Mouse (Mus musculus) brain, adult 2 months (tissue): ENCODE results near the gene Gimap5.
A peak's percentile ranks its signal among the peaks of the same experiment; 100 is the strongest.

Experiments
- DNase-seq: peaks from one replicate; pipeline ENCODE4 v3.0.0; 2011; ENCODE audit warnings: low read depth, low spot score

The Gimap5 gene

DNA sequence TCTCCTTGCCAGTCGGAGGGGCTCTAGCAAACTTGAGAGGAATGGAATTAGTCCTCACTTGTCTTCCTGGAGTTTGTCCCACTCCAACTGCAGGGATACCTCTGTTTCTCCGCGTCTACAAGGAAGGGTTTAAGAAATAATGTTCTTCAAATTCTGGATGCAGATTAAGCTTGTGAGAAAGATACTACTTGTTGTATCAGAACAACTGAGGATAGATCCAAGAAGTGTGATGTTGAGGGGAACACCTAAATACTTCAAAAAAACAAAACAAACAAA, 6.3 kb upstream of the Gimap5 start:
- DNase-seq: no peak

DNA sequence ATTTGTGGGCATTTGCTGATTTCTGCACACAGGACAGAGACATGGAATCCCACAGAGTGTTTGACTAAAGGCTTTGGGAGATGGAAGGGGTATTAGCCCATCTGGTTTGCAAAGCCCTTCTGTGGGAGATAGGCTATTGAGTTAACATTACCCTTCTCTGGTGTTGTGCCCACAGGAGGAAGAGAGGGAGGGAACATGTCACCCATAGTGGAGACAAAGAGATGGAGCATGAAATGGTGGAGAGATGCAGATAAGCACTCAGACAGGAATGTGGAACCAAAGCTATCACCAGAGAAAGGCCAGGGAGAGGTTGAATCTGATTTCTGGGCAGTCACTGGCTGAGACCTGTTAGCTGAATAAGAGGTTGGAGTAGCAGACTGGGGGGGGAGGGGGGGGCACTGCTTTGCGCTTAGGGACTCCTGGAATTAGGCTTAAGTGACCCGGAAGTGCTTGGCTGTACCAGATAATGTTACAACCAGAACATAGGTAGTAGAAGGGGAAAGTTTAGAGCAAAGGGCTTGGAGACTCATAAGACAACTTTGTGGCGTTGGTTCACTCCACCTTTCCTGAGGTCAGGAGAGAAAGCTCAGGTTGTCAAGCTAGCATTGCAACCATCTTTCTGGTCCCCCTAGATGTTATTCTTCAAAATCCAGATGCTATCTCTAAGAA, 5.4 kb upstream of the Gimap5 start:
- no peak for DNase-seq

- no peak for DNase-seq
These were observed 4.7 kb upstream of the Gimap5 start for GRCm38 (mm10) chr6:48741273-48741672.

GRCm38 (mm10) chr6:48741711-48742206, 4.2 kb upstream of the Gimap5 start:
- no peak for DNase-seq

GRCm38 (mm10) chr6:48742422-48743351, 3.3 kb upstream of the Gimap5 start:
- peak; percentile 33 for DNase-seq

GRCm38 (mm10) chr6:48745490-48745889, 507 bp upstream of the Gimap5 start:
- DNase-seq: no peak

DNA sequence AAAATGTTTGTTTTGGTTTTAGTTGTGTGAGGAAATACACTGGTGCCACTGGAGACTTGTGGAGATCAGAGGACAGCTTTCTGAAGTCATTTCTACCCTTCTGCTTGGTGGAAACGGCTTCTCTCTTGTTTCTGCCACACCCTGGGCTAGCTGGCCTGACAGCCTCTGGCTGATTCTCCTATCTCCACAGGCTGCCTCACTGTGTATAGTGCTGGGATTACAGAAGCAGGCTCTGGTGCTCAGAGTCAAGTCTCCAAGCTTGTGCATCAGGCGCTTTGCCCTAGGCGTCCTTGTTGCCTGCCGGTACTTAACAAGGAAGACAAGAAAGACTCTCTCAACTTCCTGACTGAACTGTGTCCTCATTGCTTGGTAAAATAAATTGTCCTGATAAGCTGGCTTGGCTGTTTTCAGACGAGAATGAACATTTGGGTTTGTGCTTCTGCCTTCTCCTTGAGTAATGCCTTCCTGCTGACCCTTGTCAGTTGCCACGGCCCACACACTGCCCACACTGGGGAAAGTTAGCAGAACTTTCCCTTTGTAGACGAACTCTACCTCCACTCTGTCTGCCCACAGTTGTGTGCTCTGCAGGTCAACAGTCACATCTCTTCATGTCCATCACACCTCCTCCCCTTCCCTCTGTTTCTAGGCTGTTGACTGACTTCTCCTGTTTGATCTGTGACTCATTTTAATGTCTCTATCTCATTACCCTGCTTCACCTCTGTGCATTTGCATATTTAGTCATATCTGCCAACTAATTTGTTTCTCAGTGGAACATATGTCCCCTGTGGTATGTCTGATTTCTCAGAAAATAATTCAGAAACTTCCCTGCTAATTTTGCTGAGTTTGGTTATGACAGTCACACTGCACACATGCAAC, 1.3 kb downstream of the Gimap5 start:
- DNase-seq: no peak

- no peak for DNase-seq
These were observed 17.7 kb downstream of the Gimap5 start for GRCm38 (mm10) chr6:48763567-48764270.

DNA sequence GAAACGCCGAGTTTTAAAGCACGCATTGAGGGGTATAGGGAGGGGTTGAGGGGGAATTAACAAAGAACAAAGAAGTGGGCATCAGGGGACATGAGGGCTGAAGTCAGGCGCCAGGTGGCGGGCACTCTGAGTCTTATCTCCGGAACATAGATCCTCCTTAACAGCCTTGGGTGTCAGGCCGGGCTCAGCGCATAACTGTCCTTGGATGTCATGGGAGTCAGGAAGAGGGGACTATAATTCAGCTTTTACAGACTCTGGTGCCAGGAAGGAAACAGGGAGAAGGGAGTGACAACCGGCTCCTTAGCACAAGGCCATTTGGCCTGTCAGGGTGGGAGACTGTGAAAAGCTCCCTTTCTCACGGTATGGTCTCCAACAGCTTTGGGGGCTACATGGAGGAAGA, 18.5 kb downstream of the Gimap5 start:
- DNase-seq: no peak

- no peak for DNase-seq
These were observed 22.3 kb downstream of the Gimap5 start for GRCm38 (mm10) chr6:48768178-48768869.

- DNase-seq: no peak
These were observed 22.9 kb downstream of the Gimap5 start for GRCm38 (mm10) chr6:48768933-48769332.

- DNase-seq: no peak
These were observed 24.7 kb downstream of the Gimap5 start, which contains the start of gene Gimap3 for GRCm38 (mm10) chr6:48770696-48771095. Gimap3 (minus strand) TSS chr6:48770851.

DNA sequence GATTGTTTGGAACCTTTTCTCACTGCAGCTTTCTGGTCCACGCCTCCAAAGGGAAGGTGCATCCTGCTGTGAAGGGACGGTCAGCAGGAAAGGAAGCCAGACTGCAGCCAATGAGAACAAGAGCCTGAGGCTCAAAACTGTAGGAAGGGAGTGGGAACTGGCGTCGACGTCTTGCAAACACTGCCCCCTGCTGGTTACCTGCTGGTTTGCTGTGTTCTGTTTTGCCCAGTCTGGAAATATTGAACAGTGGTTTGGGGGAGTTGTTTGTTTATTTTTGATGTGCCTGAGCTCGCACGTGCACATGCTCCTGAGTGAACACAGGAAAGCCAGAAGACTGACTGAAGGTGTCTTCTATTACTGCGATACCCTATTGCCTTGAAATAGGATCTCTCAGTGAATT, 26.0 kb downstream of the Gimap5 start:
- DNase-seq: peak; percentile 87

DNA sequence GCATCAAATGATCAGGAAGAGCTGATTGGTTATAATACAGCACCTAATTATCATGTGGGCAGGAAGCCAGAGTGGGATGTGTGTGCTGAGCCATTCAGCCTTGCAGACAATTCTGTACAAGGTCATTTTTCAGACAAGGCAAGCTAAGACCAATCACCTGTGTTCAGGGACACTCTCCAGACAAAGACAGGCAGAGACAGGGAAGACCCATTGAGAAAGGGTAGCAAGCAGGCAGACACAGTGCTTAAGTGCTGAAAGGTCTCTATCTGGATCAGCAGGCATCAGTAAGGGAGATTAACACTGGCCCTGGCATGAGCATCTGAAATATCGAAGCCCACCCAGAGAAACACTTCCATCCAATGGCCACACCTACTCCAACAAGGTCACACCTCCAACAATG, 38.4 kb downstream of the Gimap5 start:
- no peak for DNase-seq

DNA sequence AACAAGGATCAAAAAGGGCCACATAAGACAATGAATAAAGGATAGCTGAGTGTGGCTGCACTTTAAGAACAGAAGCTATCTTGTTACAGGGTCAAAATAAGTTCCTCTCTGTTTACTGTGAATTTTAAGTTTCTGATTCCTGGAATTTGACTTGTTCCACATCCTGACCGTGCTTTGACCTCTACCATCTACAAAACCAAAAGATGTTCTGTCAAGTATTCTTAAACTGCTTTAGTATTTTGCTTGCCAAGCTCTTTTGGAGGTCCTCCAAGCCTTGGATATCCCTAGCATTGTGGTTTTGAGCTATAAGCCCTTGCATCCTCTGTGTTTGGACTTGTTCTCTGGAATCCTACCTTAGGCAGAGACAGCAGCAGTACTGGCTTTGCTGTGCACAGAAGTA, 39.2 kb downstream of the Gimap5 start:
- no peak for DNase-seq

GRCm38 (mm10) chr6:48785601-48786000, 39.6 kb downstream of the Gimap5 start:
- no peak for DNase-seq

GRCm38 (mm10) chr6:48787867-48788266, 41.9 kb downstream of the Gimap5 start:
- no peak for DNase-seq

DNA sequence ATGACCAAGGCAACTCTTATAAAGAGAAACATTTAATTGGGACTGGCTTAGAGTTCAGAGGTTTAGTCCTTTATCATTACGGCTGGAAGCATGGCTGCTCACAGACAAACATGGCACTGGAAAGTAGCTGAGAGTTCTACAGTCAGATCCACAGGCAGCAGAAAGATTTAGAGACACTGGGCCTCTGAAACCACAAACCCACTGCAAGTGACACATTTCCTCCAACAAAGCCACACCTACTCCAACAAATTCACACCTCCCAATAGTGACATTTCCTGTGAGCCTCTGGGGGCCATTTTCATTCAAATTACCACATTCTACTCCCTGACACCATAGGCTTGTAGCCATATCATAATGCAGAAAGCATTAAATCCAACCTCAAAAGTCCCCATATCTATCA, 55.9 kb downstream of the Gimap5 start:
- no peak for DNase-seq

GRCm38 (mm10) chr6:48803406-48804051, 57.5 kb downstream of the Gimap5 start:
- DNase-seq: peak; percentile 4
